Mouse (Mus musculus): Measurements from ENCODE around the gene Cnst.
"Not testable (repeated sequence)": the region's sequence is repeated elsewhere in the genome, so short reads cannot be mapped to it uniquely, and the experiment has no call there.

DNA sequence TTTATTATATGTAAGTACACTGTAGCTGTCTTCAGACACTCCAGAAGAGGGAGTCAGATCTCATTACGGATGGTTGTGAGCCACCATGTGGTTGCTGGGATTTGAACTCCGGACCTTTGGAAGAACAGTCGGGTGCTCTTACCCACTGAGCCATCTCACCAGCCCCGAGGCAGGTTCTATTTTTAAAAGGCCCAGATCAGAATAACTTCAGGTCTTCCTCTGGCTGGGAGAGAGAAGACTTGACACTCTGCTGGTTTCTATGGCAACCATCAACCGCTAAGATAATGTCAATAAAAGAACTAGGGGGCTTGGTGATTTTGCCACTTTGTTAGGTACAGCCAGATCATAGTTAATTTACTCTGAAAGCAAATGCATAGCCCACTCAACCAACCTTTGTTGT lies 102.5 kb downstream of the Cnst start:
- not testable (repeated sequence) for TF ChIP-seq CTCF (IDR thresholded peaks at IDR 0.05; ENCODE audit: control insufficient read depth, insufficient read depth, insufficient replicate concordance, low read depth, low read length); POLR2A (IDR thresholded peaks at IDR 0.05; ENCODE audit: control insufficient read depth, low read depth, low read length)

Data from testis, adult 2 months (tissue).